Mouse (Mus musculus) liver, postnatal 0 days (tissue): ENCODE measurements at regions not wholly inside any gene's neighbourhood (a gene's known extent, or its start where the extent isn't known, plus 50 kb on each side); places are given as distances from the start of the nearest gene placed in this dataset.

Source experiments
- ATAC-seq: fragments of 200-750 bp; cut with Nextera tagmentation; 2 replicates; pipeline ENCODE4 v1.8.0; 2017; ENCODE audit warnings: mild to moderate bottlenecking, moderate library complexity
- DNase-seq: peaks from one replicate; pipeline ENCODE4 v3.0.0-alpha.2; 2016
- H3K27ac ChIP-seq: fragments of 300-500 bp; sonication (generic); 2 replicates; pipeline ENCODE4 v1.5.1; 2014; ENCODE audit warnings: antibody characterized with exemption, moderate library complexity, mild to moderate bottlenecking, low read depth
- H3K27me3 ChIP-seq: fragments of 300-500 bp; sonication (generic); 2 replicates; pipeline ENCODE4 v1.6.1; 2014; ENCODE audit warnings: low read length, control low read depth, mixed read lengths; ENCODE audit not compliant: insufficient read depth
- H3K36me3 ChIP-seq: fragments of 300-500 bp; sonication (generic); replicated peaks from 2 replicates; pipeline ENCODE4 v1.6.1; 2014; ENCODE audit warnings: mild to moderate bottlenecking, control low read depth, low read length, moderate library complexity, mixed read lengths; ENCODE audit not compliant: insufficient read depth
- H3K4me1 ChIP-seq: fragments of 300-500 bp; sonication (generic); 2 replicates; pipeline ENCODE4 v1.6.1; 2014; ENCODE audit warnings: antibody characterized with exemption, mild to moderate bottlenecking, control low read depth; ENCODE audit not compliant: insufficient read depth
- H3K4me2 ChIP-seq: fragments of 300-500 bp; sonication (generic); 2 replicates; pipeline ENCODE4 v1.6.1; 2014; ENCODE audit warnings: low read depth, mild to moderate bottlenecking, low read length, moderate library complexity, mixed read lengths
- H3K4me3 ChIP-seq: fragments of 300-500 bp; sonication (generic); 2 replicates; pipeline ENCODE4 v1.5.1; 2014; ENCODE audit warnings: low read depth, low read length
- H3K9ac ChIP-seq: fragments of 300-500 bp; sonication (generic); replicated peaks from 2 replicates; pipeline ENCODE4 v1.6.1; 2014; ENCODE audit warnings: mild to moderate bottlenecking, moderate library complexity
- H3K9me3 ChIP-seq: fragments of 300-500 bp; sonication (generic); 2 replicates; pipeline ENCODE4 v1.6.1; 2016; ENCODE audit warnings: mild to moderate bottlenecking, control low read depth, low read length, mixed read lengths
- CTCF ChIP-seq: sonication (generic); IDR thresholded peaks from 2 replicates; pipeline ENCODE4 v1.5.1; 2016; ENCODE audit warnings: antibody characterized with exemption, low read depth
- EP300 ChIP-seq: IDR thresholded peaks from 2 replicates; pipeline ENCODE4 v1.6.1; 2016; ENCODE audit warnings: antibody characterized with exemption, low read depth, mild to moderate bottlenecking
- WGBS: fragments of 180-500 bp; shearing (Covaris S2); extraction: QIAGEN DNeasy Blood & Tissue Kit; methylation state at CpG from one replicate; pipeline ENCODE4 v1.1.7; 2014; ENCODE audit not compliant: insufficient replicate concordance; 5-methylcytosine and 5-hydroxymethylcytosine counted together

DNA sequence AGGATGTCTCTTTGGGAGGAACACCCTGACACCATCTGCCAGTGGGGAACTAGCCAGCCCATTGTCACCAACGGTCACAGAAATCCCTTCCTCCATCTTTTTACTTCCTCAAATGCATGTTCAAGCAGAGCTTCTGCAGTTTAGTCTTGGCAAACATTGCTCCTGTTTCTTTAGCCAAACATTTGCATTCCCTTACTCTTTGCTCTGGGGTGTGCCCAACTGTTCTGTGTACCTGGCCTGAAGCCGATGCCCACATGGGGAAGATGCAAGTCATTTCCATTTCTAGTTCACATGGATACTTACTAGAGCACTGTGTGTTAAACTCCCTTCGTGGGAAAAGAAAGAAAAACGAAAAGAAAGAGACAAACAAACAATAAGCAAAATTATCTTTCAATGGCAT lies 386.7 kb upstream of the Btbd3 start:
- Histone ChIP-seq H3K27me3 (no peaks in the 10 kb centered on the region), H3K9ac (no peak overlapping the region)
- no peak for DNase-seq

DNA sequence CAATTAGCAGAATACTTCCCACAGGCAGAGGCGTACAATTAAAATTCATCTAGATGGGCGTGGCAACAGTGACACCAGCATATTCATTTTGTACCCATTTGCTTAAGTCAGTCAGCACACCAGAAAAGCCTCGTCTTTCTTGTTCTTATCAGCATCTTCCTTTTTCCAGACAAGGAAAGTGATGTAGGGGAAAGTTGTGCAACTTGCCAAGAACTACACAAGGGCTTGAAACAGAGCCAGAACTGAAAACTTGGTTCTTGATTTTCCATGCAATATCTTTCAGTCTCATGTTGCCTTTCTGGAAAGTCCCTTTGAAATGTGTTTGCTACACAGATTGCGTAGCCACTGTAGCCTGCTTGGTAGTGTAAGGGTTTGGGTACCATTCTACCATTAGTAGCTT lies 401.9 kb upstream of the Btbd3 start:
- Histone ChIP-seq H3K27me3 (no peaks in the 10 kb centered on the region), H3K4me3 (no peak overlapping the region), H3K36me3 (no peaks in the 10 kb centered on the region), H3K9ac (no peak overlapping the region), H3K4me2 (no peak overlapping the region), H3K27ac (no peak overlapping the region), H3K9me3 (no peaks in the 10 kb centered on the region), H3K4me1 (no peaks in the 10 kb centered on the region)
- TF ChIP-seq EP300 = no peak
- no peak for TF ChIP-seq CTCF
- DNase-seq = no peak
- ATAC-seq = no peak
- WGBS = 54% methylated on average over 4 of the region's 4 CpGs

More for the DNA sequence above, 386.7 kb upstream of the Btbd3 start:
- no peaks in the 10 kb centered on the region for H3K36me3 ChIP-seq
- no peaks in the 10 kb centered on the region for H3K9me3 ChIP-seq
- TF ChIP-seq EP300 (no peak), CTCF (no peak)
- 50% methylated on average over 4 of the region's 4 CpGs for WGBS
- H3K27ac ChIP-seq = no peak overlapping the region
- no peak overlapping the region for H3K4me3 ChIP-seq
- H3K4me2 ChIP-seq = no peak overlapping the region
- ATAC-seq = no peak
- no peaks in the 10 kb centered on the region for H3K4me1 ChIP-seq

DNA sequence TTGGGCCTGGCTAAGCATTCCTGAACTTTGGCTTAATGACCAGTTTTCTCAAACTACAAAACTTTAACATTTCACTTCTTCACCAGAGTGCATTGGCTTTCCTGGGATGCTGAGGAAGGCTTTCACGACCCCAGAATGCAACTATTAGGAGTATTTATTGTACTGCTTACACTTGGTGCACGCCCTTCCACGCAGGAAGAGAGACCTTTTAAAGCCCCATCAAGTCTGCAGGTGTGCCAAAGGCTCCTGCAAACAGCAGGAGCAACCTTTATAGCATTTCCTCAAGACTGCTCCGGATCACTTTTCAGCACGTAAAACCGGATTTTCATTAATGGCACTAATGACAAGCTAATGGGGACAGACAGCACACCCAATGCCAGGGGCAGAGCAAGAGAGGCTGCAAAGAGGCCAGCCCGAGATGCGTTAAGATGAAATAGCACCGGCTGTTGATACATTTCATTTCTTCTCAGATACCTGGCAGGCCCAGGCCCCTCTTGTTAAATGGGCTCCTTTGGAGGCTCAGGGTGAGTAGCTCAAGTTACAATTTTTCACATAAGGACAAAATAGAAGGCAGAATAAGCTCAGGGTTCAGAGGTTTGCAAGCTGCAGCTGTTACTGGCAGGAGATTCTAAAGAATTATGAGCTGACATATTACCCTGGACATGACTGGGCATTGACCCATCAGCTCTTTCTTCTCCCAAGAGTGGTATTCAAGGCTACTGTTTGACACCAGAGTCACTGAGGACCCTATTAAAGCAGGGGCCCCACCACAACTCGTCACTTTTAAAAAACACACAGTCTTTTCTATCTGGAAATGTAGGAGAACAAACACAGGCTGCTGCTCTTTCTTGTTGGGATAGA lies 402.7 kb upstream of the Btbd3 start:
- Histone ChIP-seq H3K27ac (no peak overlapping the region), H3K27me3 (no peaks in the 10 kb centered on the region), H3K4me2 (no peak overlapping the region), H3K9ac (no peak overlapping the region), H3K4me3 (no peak overlapping the region), H3K4me1 (no peaks in the 10 kb centered on the region), H3K36me3 (no peaks in the 10 kb centered on the region), H3K9me3 (no peaks in the 10 kb centered on the region)
- 78% methylated on average over 10 of the region's 10 CpGs for WGBS
- ATAC-seq (no peak), DNase-seq (no peak)
- TF ChIP-seq EP300 = no peak
- TF ChIP-seq CTCF = no peak

DNA sequence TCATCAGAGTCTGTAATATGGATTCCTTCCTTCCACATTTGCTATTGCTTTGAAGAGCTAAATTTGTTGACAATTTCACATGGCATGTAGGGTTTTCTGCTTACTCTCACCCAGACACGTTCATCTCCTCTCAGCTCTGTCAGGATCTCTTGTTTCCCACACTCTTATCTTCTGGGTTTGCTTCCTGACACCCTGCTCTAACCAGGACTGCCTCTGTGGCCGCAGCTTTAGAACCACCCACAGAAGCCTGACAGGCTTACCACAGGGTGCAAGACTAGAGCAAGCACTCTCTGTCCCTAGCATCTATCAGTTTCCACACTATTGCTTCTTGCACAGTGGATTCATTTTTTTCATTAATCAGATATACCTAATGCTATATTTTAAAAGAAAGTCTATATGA lies 408.5 kb upstream of the Btbd3 start:
- no peaks in the 10 kb centered on the region for H3K27me3 ChIP-seq
- H3K36me3 ChIP-seq = no peaks in the 10 kb centered on the region
- H3K4me3 ChIP-seq = no peak overlapping the region
- TF ChIP-seq EP300 (no peak), CTCF (no peak)
- H3K9me3 ChIP-seq = no peaks in the 10 kb centered on the region
- ATAC-seq (no peak), DNase-seq (no peak)
- H3K9ac ChIP-seq = no peak overlapping the region
- no peak overlapping the region for H3K27ac ChIP-seq
- H3K4me2 ChIP-seq = no peak overlapping the region
- WGBS = 10% methylated on average over 2 of the region's 2 CpGs
- no peaks in the 10 kb centered on the region for H3K4me1 ChIP-seq

DNA sequence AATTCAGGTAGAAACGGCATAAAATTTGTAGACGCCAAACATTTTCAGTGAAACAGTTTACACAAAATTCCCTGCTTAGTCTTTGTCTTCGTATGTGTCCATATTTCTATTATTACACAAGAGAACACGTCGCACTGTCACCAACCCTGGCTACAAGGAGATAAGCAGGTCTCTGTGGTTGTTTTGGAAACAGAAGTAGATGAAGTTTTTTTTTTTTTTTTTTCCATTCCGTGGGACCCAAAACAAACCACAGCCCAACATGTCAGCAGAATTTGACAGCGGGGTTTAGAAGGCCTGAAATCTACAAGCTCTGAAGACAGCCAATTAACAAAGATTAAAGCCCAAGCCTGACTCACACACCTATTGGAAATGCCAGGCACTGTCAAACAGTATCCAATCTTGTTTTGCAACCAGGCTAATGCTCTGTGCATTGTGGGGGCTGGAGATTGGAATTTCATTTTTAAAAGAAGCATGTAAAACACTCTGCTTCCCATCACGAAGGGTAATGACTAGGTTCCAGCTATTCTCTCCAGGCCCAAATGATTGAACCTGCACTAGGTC lies 428.5 kb upstream of the Btbd3 start:
- H3K4me2 ChIP-seq = no peak overlapping the region
- 36% methylated on average over 8 of the region's 8 CpGs for WGBS
- DNase-seq = no peak

DNA sequence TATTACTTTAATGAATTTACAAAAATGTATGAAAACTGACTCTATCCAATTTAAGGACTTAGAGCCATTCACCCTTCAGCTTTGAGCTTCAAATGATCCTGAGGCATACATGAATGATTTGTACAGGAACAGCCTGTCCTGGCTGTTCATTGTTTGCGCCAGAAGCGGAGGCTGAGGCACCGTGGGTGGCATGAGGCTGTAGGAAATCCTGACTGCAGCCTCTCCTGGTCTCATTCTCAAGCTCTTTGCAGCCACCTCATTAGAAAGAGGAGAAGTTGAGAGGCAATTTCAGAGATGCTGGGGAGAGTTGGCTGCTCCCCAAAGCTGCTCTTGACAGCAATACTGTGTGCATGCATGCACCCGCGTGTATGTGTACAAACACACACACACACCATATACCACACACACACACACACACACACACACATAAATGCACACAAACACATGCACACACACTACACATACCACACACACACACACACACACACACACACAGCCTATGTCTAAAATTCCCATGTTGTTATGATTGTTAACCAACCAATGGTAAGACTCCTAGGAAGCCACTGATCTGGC lies 434.9 kb upstream of the Btbd3 start:
- H3K27ac ChIP-seq = no peak overlapping the region
- no peak for TF ChIP-seq CTCF
- no peak for TF ChIP-seq EP300
- no peaks in the 10 kb centered on the region for H3K4me1 ChIP-seq
- DNase-seq (no peak), ATAC-seq (no peak)
- no peaks in the 10 kb centered on the region for H3K36me3 ChIP-seq
- WGBS = 65% methylated on average over 5 of the region's 5 CpGs
- H3K9me3 ChIP-seq = no peaks in the 10 kb centered on the region
- no peaks in the 10 kb centered on the region for H3K27me3 ChIP-seq
- no peak overlapping the region for H3K4me3 ChIP-seq
- H3K4me2 ChIP-seq = no peak overlapping the region
- no peak overlapping the region for H3K9ac ChIP-seq

More for the DNA sequence above, 428.5 kb upstream of the Btbd3 start:
- Histone ChIP-seq H3K27ac (no peak overlapping the region), H3K4me3 (no peak overlapping the region), H3K4me1 (no peaks in the 10 kb centered on the region), H3K9me3 (no peaks in the 10 kb centered on the region), H3K27me3 (no peaks in the 10 kb centered on the region), H3K9ac (no peak overlapping the region), H3K36me3 (no peaks in the 10 kb centered on the region)
- no peak for ATAC-seq
- TF ChIP-seq EP300 (no peak), CTCF (no peak)
